Mouse (Mus musculus): ENCODE results near the gene Cabin1. TPM values are rescaled to one million over a fixed set of nuclear protein-coding genes. Genes with fewer than 3 reads are reported as not detected.

The Cabin1 gene
- polyA plus RNA-seq, 1 experiment from 2014 or later, result 34.0 TPM

DNA sequence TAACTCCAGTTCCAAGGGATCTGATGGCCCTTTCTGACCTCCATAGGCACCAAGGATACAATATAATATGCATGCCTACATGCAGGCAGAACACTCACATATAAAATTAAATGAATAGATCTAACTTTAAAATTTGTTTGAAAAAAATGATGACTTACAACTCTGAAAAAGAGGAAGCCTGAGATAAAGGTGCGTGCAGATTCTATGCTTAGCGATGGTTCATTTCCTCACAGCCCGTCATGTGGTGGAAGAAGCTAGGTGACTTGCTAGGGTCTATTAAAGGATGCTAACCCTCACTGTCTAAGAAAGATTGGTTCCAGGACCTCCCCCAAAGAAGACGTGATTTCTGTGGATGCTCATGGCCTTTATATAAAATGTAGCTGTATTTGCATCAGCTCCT lies 148.1 kb downstream of the Cabin1 start:
- no peaks in the 10 kb centered on the region for H3K4me1 ChIP-seq (ENCODE audit: insufficient read depth, low read length)
- 86% methylated on average over 4 of the region's 4 CpGs for WGBS
- no peak overlapping the region for H3K9ac ChIP-seq (replicated peaks; ENCODE audit: low read length)
- ATAC-seq (ENCODE audit: low FRiP score, low TSS enrichment), result no peak
- no peaks in the 10 kb centered on the region for H3K27me3 ChIP-seq (ENCODE audit: insufficient read depth, low read length)
- H3K27ac ChIP-seq (ENCODE audit: low read length), result no peak overlapping the region
- H3K4me3 ChIP-seq (ENCODE audit: low read length), result no peak overlapping the region
- H3K9me3 ChIP-seq (ENCODE audit: low read length), result no peaks in the 10 kb centered on the region
- no peak overlapping the region for H3K4me2 ChIP-seq (replicated peaks; ENCODE audit: low read depth, low read length)
- no peaks in the 10 kb centered on the region for H3K36me3 ChIP-seq (ENCODE audit: insufficient read depth, low read length)

DNA sequence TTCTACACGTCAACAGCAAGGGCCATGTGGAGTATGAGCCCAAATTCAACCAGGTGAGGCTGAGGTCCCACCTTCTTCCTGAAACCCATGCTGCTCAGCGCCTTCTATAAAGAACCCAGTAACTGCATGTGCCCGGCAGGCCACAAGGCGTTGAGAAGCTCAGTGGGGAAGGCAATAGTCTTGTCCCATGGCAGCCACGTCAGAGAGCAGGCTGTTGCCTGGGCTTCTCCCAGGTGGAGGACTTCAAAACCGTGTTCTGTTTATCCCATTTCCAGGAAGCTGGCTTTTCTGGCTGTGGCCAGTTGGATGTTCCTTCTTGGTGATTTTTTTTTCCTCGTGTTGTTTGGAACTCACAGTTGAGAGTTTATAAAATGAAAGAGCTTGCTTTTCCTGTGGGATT lies 153.7 kb downstream of the Cabin1 start:
- H3K4me2 ChIP-seq (replicated peaks; ENCODE audit: low read depth, low read length), result no peak overlapping the region
- 66% methylated on average over 7 of the region's 7 CpGs for WGBS

DNA sequence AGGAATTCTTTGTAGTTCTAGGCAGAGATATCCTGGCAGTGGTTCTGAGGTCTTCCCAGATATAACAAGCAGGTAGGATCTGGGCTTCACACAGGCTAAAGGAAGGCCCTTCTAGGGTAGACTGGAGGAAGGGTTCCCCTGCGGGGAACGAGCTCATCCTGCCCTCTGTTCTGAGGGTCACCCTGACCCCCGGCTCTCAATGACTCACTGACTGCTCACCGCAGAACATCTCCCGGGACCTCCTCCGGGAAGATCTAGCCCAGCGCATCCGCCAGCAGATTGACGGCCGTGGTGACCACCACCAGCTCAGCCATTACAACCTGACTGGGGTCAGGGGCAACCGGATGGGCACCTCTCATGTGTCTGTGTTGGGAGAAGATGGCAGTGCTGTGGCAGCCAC lies 155.2 kb downstream of the Cabin1 start:
- Histone ChIP-seq H3K4me1 (ENCODE audit: insufficient read depth, low read length) (no peaks in the 10 kb centered on the region), H3K9me3 (ENCODE audit: low read length) (no peaks in the 10 kb centered on the region), H3K4me3 (ENCODE audit: low read length) (no peak overlapping the region), H3K9ac (replicated peaks; ENCODE audit: low read length) (no peak overlapping the region), H3K36me3 (ENCODE audit: insufficient read depth, low read length) (no peaks in the 10 kb centered on the region), H3K27ac (ENCODE audit: low read length) (no peak overlapping the region), H3K4me2 (replicated peaks; ENCODE audit: low read depth, low read length) (no peak overlapping the region), H3K27me3 (ENCODE audit: insufficient read depth, low read length) (no peaks in the 10 kb centered on the region)
- WGBS, result 80% methylated on average over 11 of the region's 11 CpGs
- ATAC-seq (ENCODE audit: low FRiP score, low TSS enrichment), result no peak

More for the DNA sequence above, 153.7 kb downstream of the Cabin1 start:
- H3K27me3 ChIP-seq (ENCODE audit: insufficient read depth, low read length), result no peaks in the 10 kb centered on the region
- H3K27ac ChIP-seq (ENCODE audit: low read length), result no peak overlapping the region
- no peak overlapping the region for H3K4me3 ChIP-seq (ENCODE audit: low read length)
- no peak for ATAC-seq (ENCODE audit: low FRiP score, low TSS enrichment)
- H3K9ac ChIP-seq (replicated peaks; ENCODE audit: low read length), result no peak overlapping the region
- no peaks in the 10 kb centered on the region for H3K36me3 ChIP-seq (ENCODE audit: insufficient read depth, low read length)
- no peaks in the 10 kb centered on the region for H3K9me3 ChIP-seq (ENCODE audit: low read length)
- H3K4me1 ChIP-seq (ENCODE audit: insufficient read depth, low read length), result no peaks in the 10 kb centered on the region

DNA sequence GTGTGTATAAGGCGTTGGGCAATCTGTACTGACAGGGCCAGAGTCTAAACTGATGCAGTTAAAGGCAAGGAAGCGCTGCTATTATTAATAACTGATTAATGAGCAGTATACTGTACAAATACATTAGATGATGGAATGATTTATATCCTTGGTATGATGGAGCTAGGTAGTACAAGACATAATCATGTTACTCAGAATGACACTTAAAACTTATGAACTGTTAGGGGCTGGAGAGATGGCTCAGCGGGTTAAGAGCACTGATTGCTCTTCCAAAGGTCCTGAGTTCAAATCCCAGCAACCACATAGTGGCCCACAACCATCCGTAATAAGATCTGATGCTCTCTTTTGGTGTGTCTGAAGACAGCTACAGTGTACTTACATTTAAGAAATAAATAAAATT lies 156.9 kb downstream of the Cabin1 start:
- no peaks in the 10 kb centered on the region for H3K27me3 ChIP-seq (ENCODE audit: insufficient read depth, low read length)
- H3K4me1 ChIP-seq (ENCODE audit: insufficient read depth, low read length), result no peaks in the 10 kb centered on the region
- 89% methylated on average over 4 of the region's 4 CpGs for WGBS
- no peak overlapping the region for H3K4me3 ChIP-seq (ENCODE audit: low read length)
- no peaks in the 10 kb centered on the region for H3K9me3 ChIP-seq (ENCODE audit: low read length)
- no peak overlapping the region for H3K4me2 ChIP-seq (replicated peaks; ENCODE audit: low read depth, low read length)
- H3K36me3 ChIP-seq (ENCODE audit: insufficient read depth, low read length), result no peaks in the 10 kb centered on the region
- no peak overlapping the region for H3K27ac ChIP-seq (ENCODE audit: low read length)
- no peak for ATAC-seq (ENCODE audit: low FRiP score, low TSS enrichment)
- no peak overlapping the region for H3K9ac ChIP-seq (replicated peaks; ENCODE audit: low read length)

DNA sequence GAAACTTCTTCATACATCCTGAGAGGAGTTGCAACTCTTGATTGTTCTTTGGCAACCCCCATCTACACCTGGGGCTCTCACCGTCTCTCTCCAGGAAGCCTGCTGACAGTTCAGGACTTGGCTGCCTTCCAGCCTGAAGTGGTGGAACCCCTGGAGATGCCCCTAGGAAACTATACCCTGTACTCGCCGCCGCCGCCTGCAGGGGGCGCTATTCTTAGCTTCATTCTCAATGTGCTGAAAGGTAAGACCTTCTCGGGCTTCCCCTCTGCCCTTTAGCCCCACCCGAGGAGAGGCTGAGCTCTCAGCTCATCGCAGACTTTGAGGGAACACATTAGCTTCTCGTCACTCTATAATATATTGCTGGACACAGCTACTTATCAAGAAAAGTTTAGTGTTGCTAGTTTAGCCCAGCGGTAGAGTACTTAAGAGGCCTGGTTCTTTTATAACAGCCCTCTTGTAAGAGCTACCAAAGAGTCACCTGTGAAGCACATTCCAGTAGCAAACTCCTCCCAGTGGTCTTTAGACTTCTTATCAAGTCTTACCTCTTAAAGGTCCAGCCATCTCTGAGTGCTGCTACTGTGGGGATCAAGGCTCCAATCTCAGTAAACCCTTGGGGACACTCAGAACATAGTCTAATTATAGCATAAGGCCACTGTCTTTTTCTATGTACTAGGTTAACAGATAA lies 158.8 kb downstream of the Cabin1 start:
- Histone ChIP-seq H3K27me3 (ENCODE audit: insufficient read depth, low read length) (no peaks in the 10 kb centered on the region), H3K4me2 (replicated peaks; ENCODE audit: low read depth, low read length) (no peak overlapping the region), H3K4me3 (ENCODE audit: low read length) (no peak overlapping the region), H3K27ac (ENCODE audit: low read length) (no peak overlapping the region), H3K9me3 (ENCODE audit: low read length) (no peaks in the 10 kb centered on the region), H3K9ac (replicated peaks; ENCODE audit: low read length) (no peak overlapping the region), H3K4me1 (ENCODE audit: insufficient read depth, low read length) (no peaks in the 10 kb centered on the region), H3K36me3 (ENCODE audit: insufficient read depth, low read length) (no peaks in the 10 kb centered on the region)
- WGBS, result 37% methylated on average over 11 of the region's 11 CpGs
- ATAC-seq (ENCODE audit: low FRiP score, low TSS enrichment), result no peak

DNA sequence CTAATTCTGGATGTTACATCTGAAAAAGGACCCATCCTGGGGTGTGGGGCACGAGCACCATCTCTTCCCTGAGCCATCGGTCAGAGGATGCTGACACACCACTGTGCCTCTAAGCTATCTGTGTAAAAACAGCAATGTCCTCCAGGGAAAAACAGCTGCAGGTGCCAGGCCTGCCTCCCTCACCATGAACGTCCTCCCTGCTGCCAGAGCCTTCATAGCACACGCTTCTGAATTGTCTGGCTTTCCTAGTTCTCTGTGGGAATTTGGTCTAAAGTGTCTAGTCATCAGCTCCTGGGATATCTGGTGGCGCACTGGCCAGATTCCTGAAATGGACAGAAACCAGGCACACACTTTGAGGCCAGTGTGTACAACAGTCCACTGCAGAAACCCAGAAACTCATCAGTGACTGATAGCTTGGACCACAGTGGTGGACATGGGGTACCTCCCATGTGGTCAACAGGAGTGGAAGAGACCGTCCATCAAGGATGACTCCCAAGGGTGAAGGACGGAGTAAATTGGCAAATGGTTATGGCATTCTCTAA lies 163.9 kb downstream of the Cabin1 start:
- no peak for ATAC-seq (ENCODE audit: low FRiP score, low TSS enrichment)

More for the DNA sequence above, 163.9 kb downstream of the Cabin1 start:
- WGBS, result 89% methylated on average over 7 of the region's 7 CpGs
- H3K9ac ChIP-seq (replicated peaks; ENCODE audit: low read length), result no peak overlapping the region
- H3K4me3 ChIP-seq (ENCODE audit: low read length), result no peak overlapping the region
- 0 out of 2 replicates have a peak, but pooled peaks cover 3% of the 10 kb centered on the region for H3K4me1 ChIP-seq (ENCODE audit: insufficient read depth, low read length)
- H3K27ac ChIP-seq (ENCODE audit: low read length), result no peak overlapping the region
- no peaks in the 10 kb centered on the region for H3K27me3 ChIP-seq (ENCODE audit: insufficient read depth, low read length)
- H3K9me3 ChIP-seq (ENCODE audit: low read length), result peaks cover 5% of the 10 kb centered on the region
- H3K36me3 ChIP-seq (ENCODE audit: insufficient read depth, low read length), result no peaks in the 10 kb centered on the region
- no peak overlapping the region for H3K4me2 ChIP-seq (replicated peaks; ENCODE audit: low read depth, low read length)

Other genes with a start within 250 kb of the Cabin1 start
- 156 and 186 TPM in 2 replicates for gene Snrpd3, start 246.8 kb downstream of the Cabin1 start, polyA plus RNA-seq (2015; fragmentation: Nextera tagmentation; extraction: Ambion mirVana)
- 53.4 and 54.0 TPM in 2 replicates for gene Gucd1, start 246.4 kb downstream of the Cabin1 start, polyA plus RNA-seq (2015; fragmentation: Nextera tagmentation; extraction: Ambion mirVana)
- gene Lrrc75b, start 204.0 kb downstream of the Cabin1 start, polyA plus RNA-seq (2015; fragmentation: Nextera tagmentation; extraction: Ambion mirVana), result 3.3 and 3.8 TPM in 2 replicates
- 244 and 292 TPM in 2 replicates for gene Ggt1, start 202.7 kb downstream of the Cabin1 start, polyA plus RNA-seq (2015; fragmentation: Nextera tagmentation; extraction: Ambion mirVana)
- 6.4 and 9.5 TPM in 2 replicates for gene Ggt5, start 175.0 kb downstream of the Cabin1 start, polyA plus RNA-seq (2015; fragmentation: Nextera tagmentation; extraction: Ambion mirVana)
- gene Susd2, start 120.3 kb downstream of the Cabin1 start, polyA plus RNA-seq (2015; fragmentation: Nextera tagmentation; extraction: Ambion mirVana), result 32.4 and 34.2 TPM in 2 replicates
- 80.2 and 86.9 TPM in 2 replicates for gene Ddt, start 9.1 kb upstream of the Cabin1 start, polyA plus RNA-seq (2015; fragmentation: Nextera tagmentation; extraction: Ambion mirVana)
- 0.59 TPM in 1 of 2 replicates, not detected in the other for gene Gm20441, start 16.6 kb upstream of the Cabin1 start, polyA plus RNA-seq (2015; fragmentation: Nextera tagmentation; extraction: Ambion mirVana)
- gene Gstt3, start 17.1 kb upstream of the Cabin1 start, polyA plus RNA-seq (2015; fragmentation: Nextera tagmentation; extraction: Ambion mirVana), result 54.8 and 56.5 TPM in 2 replicates
- gene Gstt1, start 34.2 kb upstream of the Cabin1 start, polyA plus RNA-seq (2015; fragmentation: Nextera tagmentation; extraction: Ambion mirVana), result 16.5 and 19.7 TPM in 2 replicates
- gene Gstt4, start 58.2 kb upstream of the Cabin1 start, polyA plus RNA-seq (2015; fragmentation: Nextera tagmentation; extraction: Ambion mirVana), result not detected in 2 replicates
- 53.0 and 56.2 TPM in 2 replicates for gene Gstt2, start 73.1 kb upstream of the Cabin1 start, polyA plus RNA-seq (2015; fragmentation: Nextera tagmentation; extraction: Ambion mirVana)
- gene Mif, start 95.9 kb upstream of the Cabin1 start, polyA plus RNA-seq (2015; fragmentation: Nextera tagmentation; extraction: Ambion mirVana), result 2,002 and 2,111 TPM in 2 replicates
- 4.0 and 4.4 TPM in 2 replicates for gene Derl3, start 129.1 kb upstream of the Cabin1 start, polyA plus RNA-seq (2015; fragmentation: Nextera tagmentation; extraction: Ambion mirVana)
- 239 and 250 TPM in 2 replicates for gene Smarcb1, start 157.3 kb upstream of the Cabin1 start, polyA plus RNA-seq (2015; fragmentation: Nextera tagmentation; extraction: Ambion mirVana)
- gene Chchd10, start 168.8 kb upstream of the Cabin1 start, polyA plus RNA-seq (2015; fragmentation: Nextera tagmentation; extraction: Ambion mirVana), result 198 and 237 TPM in 2 replicates
- 62.1 and 70.5 TPM in 2 replicates for gene Mmp11, start 172.2 kb upstream of the Cabin1 start, polyA plus RNA-seq (2015; fragmentation: Nextera tagmentation; extraction: Ambion mirVana)
- gene Gm867, start 176.3 kb upstream of the Cabin1 start, polyA plus RNA-seq (2015; fragmentation: Nextera tagmentation; extraction: Ambion mirVana), result 0.40 and 0.50 TPM in 2 replicates
- gene Vpreb3, start 178.7 kb upstream of the Cabin1 start, polyA plus RNA-seq (2015; fragmentation: Nextera tagmentation; extraction: Ambion mirVana), result 0.72 and 1.9 TPM in 2 replicates
- not detected in 2 replicates for gene Gm5134, start 190.2 kb upstream of the Cabin1 start, polyA plus RNA-seq (2015; fragmentation: Nextera tagmentation; extraction: Ambion mirVana)